Mouse (Mus musculus): Measurements from ENCODE around the gene Stxbp6. TPM values are rescaled to one million over a fixed set of nuclear protein-coding genes. Genes with fewer than 3 reads are reported as not detected.

The Stxbp6 gene
- polyA plus RNA-seq, 1 experiment from 2014 or later: 20.3 TPM

DNA sequence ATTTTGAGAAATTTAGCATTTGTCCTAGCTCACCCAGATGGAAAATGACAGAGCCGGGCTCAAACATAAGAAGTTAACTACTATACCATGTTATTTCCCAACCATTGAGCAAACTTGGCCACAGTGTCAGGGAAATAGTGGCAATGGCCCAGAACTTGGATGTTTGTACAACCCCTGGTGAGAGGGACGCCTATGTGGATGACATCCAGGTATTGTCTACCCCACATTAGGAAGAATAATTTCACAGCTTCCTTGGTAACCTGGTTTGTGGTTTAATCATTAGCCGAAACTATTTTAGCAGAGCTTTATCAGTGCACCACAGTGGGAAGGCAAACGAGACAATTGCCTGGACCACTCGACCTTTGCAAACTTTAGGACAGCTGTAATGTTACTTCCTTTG lies 215.1 kb downstream of the Stxbp6 start:
- ATAC-seq (replicated peaks; ENCODE audit: low FRiP score, low read depth): no peak
- TF ChIP-seq CTCF (IDR thresholded peaks at IDR 0.05; ENCODE audit: low read depth): no peak
- H3K4me2 ChIP-seq (ENCODE audit: low read length): no peak overlapping the region
- H3K9me3 ChIP-seq (replicated peaks; ENCODE audit: low read length): no peaks in the 10 kb centered on the region
- H3K36me3 ChIP-seq (ENCODE audit: insufficient read depth, low read length): no peaks in the 10 kb centered on the region
- H3K4me1 ChIP-seq (replicated peaks; ENCODE audit: insufficient read depth, low read length): 0 out of 2 replicates have a peak, but pooled peaks cover 6% of the 10 kb centered on the region
- no peak for DNase-seq (ENCODE audit: low spot score)
- H3K9ac ChIP-seq (ENCODE audit: low read depth, low read length): no peak overlapping the region
- WGBS: 48% methylated on average over 5 of the region's 5 CpGs
- H3K4me3 ChIP-seq (replicated peaks; ENCODE audit: low read depth, low read length): no peak overlapping the region
- H3K27ac ChIP-seq: no peak overlapping the region
- no peaks in the 10 kb centered on the region for H3K27me3 ChIP-seq (ENCODE audit: insufficient read depth, low read length)

DNA sequence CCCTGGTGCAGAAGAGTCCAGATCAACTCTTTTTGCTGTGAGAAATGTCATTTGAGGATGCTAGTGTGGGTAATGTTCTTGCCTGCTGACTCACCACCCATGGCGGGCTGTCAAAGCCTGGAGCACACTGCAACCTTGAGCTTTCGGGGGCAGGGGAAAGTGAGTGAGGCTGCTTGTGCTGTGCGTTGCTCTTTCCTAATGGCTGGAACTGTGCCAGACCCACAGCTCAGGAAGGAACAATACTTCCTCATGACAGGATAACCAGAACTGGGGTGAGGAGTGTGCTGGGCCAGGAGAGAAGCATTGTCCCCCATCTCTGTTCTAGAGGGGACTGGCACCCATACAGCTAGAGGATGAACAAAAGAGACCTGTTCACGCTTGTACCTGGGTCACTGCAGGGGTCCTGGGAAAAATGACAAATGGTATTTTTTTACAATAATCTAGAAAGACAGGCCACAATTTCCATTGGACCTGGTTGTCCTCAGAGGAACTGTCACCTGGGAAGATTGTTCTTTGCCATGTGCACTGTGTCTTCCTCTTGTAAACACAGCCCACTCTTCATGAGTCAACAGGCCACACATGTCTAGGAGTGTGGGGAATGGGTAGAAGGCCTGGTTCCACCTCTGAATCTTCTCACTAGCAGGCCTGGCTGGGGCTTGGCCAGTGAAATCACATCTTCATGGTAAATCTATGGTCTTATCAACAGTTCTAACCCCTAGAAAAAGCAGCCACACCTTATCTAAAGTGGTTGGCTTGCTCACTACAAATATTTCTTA lies 216.2 kb downstream of the Stxbp6 start:
- no peaks in the 10 kb centered on the region for H3K27me3 ChIP-seq (ENCODE audit: insufficient read depth, low read length)
- no peaks in the 10 kb centered on the region for H3K36me3 ChIP-seq (ENCODE audit: insufficient read depth, low read length)
- no peak overlapping the region for H3K27ac ChIP-seq
- DNase-seq (ENCODE audit: low spot score): peak; percentile 46
- H3K4me2 ChIP-seq (ENCODE audit: low read length): no peak overlapping the region
- peak; percentile 59; the same call in 1 of the 2 replicates for ATAC-seq (replicated peaks; ENCODE audit: low FRiP score, low read depth)
- no peak overlapping the region for H3K9ac ChIP-seq (ENCODE audit: low read depth, low read length)
- no peaks in the 10 kb centered on the region for H3K9me3 ChIP-seq (replicated peaks; ENCODE audit: low read length)
- H3K4me1 ChIP-seq (replicated peaks; ENCODE audit: insufficient read depth, low read length): 0 out of 2 replicates have a peak, but pooled peaks cover 6% of the 10 kb centered on the region
- WGBS: 43% methylated on average over 4 of the region's 4 CpGs
- no peak overlapping the region for H3K4me3 ChIP-seq (replicated peaks; ENCODE audit: low read depth, low read length)
- TF ChIP-seq CTCF (IDR thresholded peaks at IDR 0.05; ENCODE audit: low read depth): no peak

DNA sequence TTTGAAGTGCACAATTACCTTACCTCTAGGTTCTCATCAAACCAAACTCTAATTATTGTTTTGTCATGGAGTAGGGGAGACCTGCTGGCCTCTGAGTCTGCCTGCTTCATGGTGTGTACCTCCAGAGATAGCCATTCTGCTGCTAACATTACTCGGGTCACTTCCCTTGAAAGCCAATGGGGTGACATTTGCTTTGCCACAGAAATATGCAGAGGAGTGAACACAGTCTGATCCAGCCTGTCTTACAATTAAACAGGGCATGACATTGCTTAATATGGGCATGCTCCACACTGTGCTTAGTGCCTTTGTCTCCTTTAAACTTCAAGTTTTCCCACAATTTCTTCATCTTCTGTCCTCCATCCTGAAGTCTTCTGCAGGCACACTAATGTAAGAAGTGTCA lies 222.5 kb downstream of the Stxbp6 start:
- no peak for ATAC-seq (replicated peaks; ENCODE audit: low FRiP score, low read depth)
- Histone ChIP-seq H3K4me3 (replicated peaks; ENCODE audit: low read depth, low read length) (no peak overlapping the region), H3K4me1 (replicated peaks; ENCODE audit: insufficient read depth, low read length) (no peaks in the 10 kb centered on the region), H3K27ac (no peak overlapping the region), H3K4me2 (ENCODE audit: low read length) (no peak overlapping the region), H3K9ac (ENCODE audit: low read depth, low read length) (no peak overlapping the region), H3K36me3 (ENCODE audit: insufficient read depth, low read length) (no peaks in the 10 kb centered on the region), H3K27me3 (ENCODE audit: insufficient read depth, low read length) (no peaks in the 10 kb centered on the region), H3K9me3 (replicated peaks; ENCODE audit: low read length) (no peaks in the 10 kb centered on the region)
- no peak for TF ChIP-seq CTCF (IDR thresholded peaks at IDR 0.05; ENCODE audit: low read depth)
- peak; percentile 39 for DNase-seq (ENCODE audit: low spot score)
- 37% methylated on average over 1 of the region's 1 CpGs for WGBS

DNA sequence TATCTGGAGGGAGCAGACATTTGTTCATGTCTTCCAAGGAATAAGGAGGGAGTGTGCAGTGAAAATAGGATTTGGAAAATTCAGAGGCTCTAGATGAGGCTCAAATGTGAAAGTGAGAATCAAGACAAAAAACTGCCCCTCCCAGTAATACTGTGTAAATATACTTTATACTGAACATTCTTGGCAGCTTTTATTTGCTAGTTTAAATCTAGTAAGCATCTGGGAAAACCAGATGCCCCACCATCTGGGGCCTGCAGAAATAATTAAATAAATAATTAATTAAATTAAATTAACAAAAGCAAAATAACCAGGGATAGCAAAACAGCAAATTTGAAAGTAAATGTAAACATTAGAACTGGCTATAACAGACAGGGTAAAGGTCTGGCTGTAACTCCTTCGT lies 224.0 kb downstream of the Stxbp6 start:
- H3K36me3 ChIP-seq (ENCODE audit: insufficient read depth, low read length): no peaks in the 10 kb centered on the region
- H3K4me2 ChIP-seq (ENCODE audit: low read length): no peak overlapping the region
- no peak for DNase-seq (ENCODE audit: low spot score)
- 65% methylated on average over 1 of the region's 1 CpGs for WGBS
- no peaks in the 10 kb centered on the region for H3K9me3 ChIP-seq (replicated peaks; ENCODE audit: low read length)
- H3K27me3 ChIP-seq (ENCODE audit: insufficient read depth, low read length): no peaks in the 10 kb centered on the region
- no peak for TF ChIP-seq CTCF (IDR thresholded peaks at IDR 0.05; ENCODE audit: low read depth)
- no peak overlapping the region for H3K4me3 ChIP-seq (replicated peaks; ENCODE audit: low read depth, low read length)
- ATAC-seq (replicated peaks; ENCODE audit: low FRiP score, low read depth): no peak
- H3K27ac ChIP-seq: no peak overlapping the region
- no peaks in the 10 kb centered on the region for H3K4me1 ChIP-seq (replicated peaks; ENCODE audit: insufficient read depth, low read length)
- H3K9ac ChIP-seq (ENCODE audit: low read depth, low read length): no peak overlapping the region

DNA sequence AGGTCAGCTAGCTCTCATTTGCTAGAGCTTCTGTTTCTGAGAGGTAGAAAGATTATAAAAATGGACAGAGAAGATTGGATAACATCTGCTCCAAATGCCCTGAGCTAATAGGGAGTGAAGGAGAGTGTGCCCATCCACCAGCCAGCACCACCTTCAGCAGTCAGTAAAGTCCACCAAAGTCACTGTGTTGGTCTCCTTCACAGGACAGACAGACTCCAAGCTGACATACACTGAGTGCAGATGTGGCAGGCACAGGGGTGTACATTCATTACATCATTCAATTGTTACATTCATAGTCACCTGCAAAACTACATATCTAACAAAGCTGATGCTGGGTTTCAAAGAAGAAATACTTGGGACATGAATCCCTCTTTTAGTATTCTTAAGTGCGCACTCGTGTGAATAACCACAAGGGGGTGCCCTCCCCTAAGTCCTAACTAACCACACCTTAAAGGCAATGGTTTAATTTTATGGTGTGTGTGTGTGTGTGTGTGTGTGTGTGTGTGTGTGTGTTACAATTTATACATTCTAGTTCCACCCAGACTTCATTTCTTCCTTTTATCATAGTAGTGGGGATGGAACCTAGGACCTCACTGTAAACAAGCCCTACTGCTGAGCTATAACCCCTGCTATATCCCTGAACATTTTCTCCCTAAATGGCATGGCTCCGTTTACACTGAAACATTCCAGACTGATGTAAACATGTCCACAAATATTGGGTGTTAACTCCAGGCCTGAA lies 225.9 kb downstream of the Stxbp6 start:
- Histone ChIP-seq H3K4me3 (replicated peaks; ENCODE audit: low read depth, low read length) (no peak overlapping the region), H3K9ac (ENCODE audit: low read depth, low read length) (no peak overlapping the region), H3K36me3 (ENCODE audit: insufficient read depth, low read length) (no peaks in the 10 kb centered on the region), H3K27ac (no peak overlapping the region), H3K9me3 (replicated peaks; ENCODE audit: low read length) (no peaks in the 10 kb centered on the region), H3K27me3 (ENCODE audit: insufficient read depth, low read length) (no peaks in the 10 kb centered on the region), H3K4me2 (ENCODE audit: low read length) (no peak overlapping the region), H3K4me1 (replicated peaks; ENCODE audit: insufficient read depth, low read length) (no peaks in the 10 kb centered on the region)
- WGBS: 43% methylated on average over 3 of the region's 3 CpGs
- TF ChIP-seq CTCF (IDR thresholded peaks at IDR 0.05; ENCODE audit: low read depth): peak; percentile 89
- DNase-seq (ENCODE audit: low spot score) (peak; percentile 78), ATAC-seq (replicated peaks; ENCODE audit: low FRiP score, low read depth) (no peak; the same call in 1 of the 2 replicates)

DNA sequence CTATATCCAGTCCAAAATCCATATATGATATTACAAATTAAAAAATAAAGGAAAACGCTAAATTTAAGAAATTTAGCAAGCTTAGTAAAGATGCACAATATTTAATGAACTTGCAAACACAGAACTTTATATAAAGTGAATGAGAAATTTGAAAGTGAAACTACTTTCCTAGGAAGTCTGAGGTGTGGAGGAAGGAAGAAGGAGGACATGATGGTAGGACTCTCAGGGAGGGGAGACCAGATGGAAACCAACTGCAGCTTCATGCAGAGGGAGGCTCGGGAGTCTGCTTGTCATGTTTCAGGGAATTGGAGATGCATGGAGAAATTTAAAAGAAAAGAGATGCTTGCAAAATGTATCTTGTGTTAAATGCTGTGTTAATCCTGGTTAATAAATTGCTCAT lies 233.9 kb downstream of the Stxbp6 start:
- TF ChIP-seq CTCF (IDR thresholded peaks at IDR 0.05; ENCODE audit: low read depth): no peak
- no peaks in the 10 kb centered on the region for H3K4me1 ChIP-seq (replicated peaks; ENCODE audit: insufficient read depth, low read length)
- no peak overlapping the region for H3K27ac ChIP-seq
- WGBS: 59% methylated on average over 2 of the region's 2 CpGs
- DNase-seq (ENCODE audit: low spot score) (no peak), ATAC-seq (replicated peaks; ENCODE audit: low FRiP score, low read depth) (no peak)
- no peak overlapping the region for H3K9ac ChIP-seq (ENCODE audit: low read depth, low read length)
- H3K27me3 ChIP-seq (ENCODE audit: insufficient read depth, low read length): no peaks in the 10 kb centered on the region
- H3K9me3 ChIP-seq (replicated peaks; ENCODE audit: low read length): no peaks in the 10 kb centered on the region
- H3K4me2 ChIP-seq (ENCODE audit: low read length): no peak overlapping the region
- no peaks in the 10 kb centered on the region for H3K36me3 ChIP-seq (ENCODE audit: insufficient read depth, low read length)
- no peak overlapping the region for H3K4me3 ChIP-seq (replicated peaks; ENCODE audit: low read depth, low read length)

All from kidney, postnatal 0 days (tissue).